Comparison of ENCODE assay signal across 8 mouse cellular contexts in the genomic region with DNA sequence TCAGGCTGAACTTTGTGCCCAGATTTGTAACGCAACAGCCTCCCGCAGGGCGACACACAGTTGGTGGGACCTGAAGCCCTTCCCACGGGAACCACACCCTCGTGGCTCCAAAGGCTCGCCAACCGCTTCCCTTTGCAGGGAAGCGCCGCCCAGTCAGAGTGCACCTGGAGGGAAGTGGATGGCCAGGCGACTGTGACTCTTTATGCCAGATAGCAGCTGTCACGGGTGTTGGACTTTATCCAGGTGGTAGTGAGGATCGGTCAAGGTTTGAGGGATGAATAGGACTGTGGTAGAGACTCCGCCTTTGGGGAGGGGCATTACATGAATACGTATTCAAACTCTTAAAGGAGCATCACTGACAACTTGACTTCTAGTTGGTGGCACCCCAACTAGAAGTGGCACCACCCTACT. TPM values are rescaled to one million over a fixed set of nuclear protein-coding genes. Genes with fewer than 3 reads are reported as not detected.
DNase-seq lines count a peak whose midpoint lies in the region; ATAC-seq lines count a peak whose summit lies in the region.

No protein-coding gene starts in this region.

- H3K27ac ChIP-seq in heart, embryonic 12.5 days (ENCODE audit: poor library complexity, severe bottlenecking), result no peak overlapping the region
- no peak overlapping the region for H3K27ac ChIP-seq in kidney, embryonic 16.5 days (ENCODE audit: low read length)
- H3K27ac ChIP-seq in lung, embryonic 16.5 days (ENCODE audit: low read length), result no peak overlapping the region

- H3K27me3 ChIP-seq in heart, embryonic 12.5 days (replicated peaks), result peaks cover 15% of the 10 kb centered on the region
- peaks cover 13% of the 10 kb centered on the region for H3K27me3 ChIP-seq in kidney, embryonic 16.5 days (ENCODE audit: insufficient read depth, low read length)
- no peaks in the 10 kb centered on the region; the same call in 1 of the 2 replicates for H3K27me3 ChIP-seq in lung, embryonic 16.5 days (ENCODE audit: control insufficient read depth, insufficient read depth, low read depth, low read length)
- no peaks in the 10 kb centered on the region; the same call in 1 of the 2 replicates for H3K27me3 ChIP-seq in splenic B cell, adult 2 months (ENCODE audit: control insufficient read depth, insufficient read depth, low read length, poor library complexity, severe bottlenecking)

- peaks cover 33% of the 10 kb centered on the region for H3K36me3 ChIP-seq in heart, embryonic 12.5 days
- H3K36me3 ChIP-seq in kidney, embryonic 16.5 days (ENCODE audit: insufficient read depth, low read length), result peaks cover 19% of the 10 kb centered on the region
- peaks cover 20% of the 10 kb centered on the region for H3K36me3 ChIP-seq in lung, embryonic 16.5 days (ENCODE audit: control insufficient read depth, insufficient read depth, low read length)
- peaks cover 7% of the 10 kb centered on the region for H3K36me3 ChIP-seq in splenic B cell, adult 2 months (ENCODE audit: control insufficient read depth, insufficient read depth, low read length, poor library complexity, severe bottlenecking)

- DNase-seq in urinary bladder, postnatal 14 days (ENCODE audit: low spot score), result peak; percentile 57
- no peak for DNase-seq in urinary bladder, postnatal 10 days (ENCODE audit: low spot score)
- peak; percentile 91 for DNase-seq in cerebellum, adult 9-11 months
- peak; percentile 58 for DNase-seq in splenic B cell, adult 2 months (ENCODE audit: low read depth, low spot score)
- DNase-seq in urinary bladder, postnatal 25 days (ENCODE audit: low spot score), result no peak

- H3K4me3 ChIP-seq in heart, embryonic 12.5 days, result peak overlapping the region; percentile 80
- peak overlapping the region; percentile 62 for H3K4me3 ChIP-seq in kidney, embryonic 16.5 days (ENCODE audit: low read length)
- H3K4me3 ChIP-seq in lung, embryonic 16.5 days (ENCODE audit: low read length), result peak overlapping the region; percentile 80

- no peak overlapping the region for H3K9ac ChIP-seq in heart, embryonic 12.5 days
- H3K9ac ChIP-seq in kidney, embryonic 16.5 days (replicated peaks; ENCODE audit: low read length), result no peak overlapping the region
- peak overlapping the region; percentile 88; the same call in 1 of the 2 replicates for H3K9ac ChIP-seq in lung, embryonic 16.5 days (ENCODE audit: low read length)

- WGBS in heart, embryonic 12.5 days, result 14% methylated on average over 14 of the region's 14 CpGs
- WGBS in kidney, embryonic 16.5 days, result 5% methylated on average over 14 of the region's 14 CpGs
- 18% methylated on average over 14 of the region's 14 CpGs for WGBS in lung, embryonic 16.5 days

- no peak for ATAC-seq in heart, embryonic 12.5 days (ENCODE audit: insufficient number of reproducible peaks, low FRiP score)
- peak; percentile 20 for ATAC-seq in kidney, embryonic 16.5 days (ENCODE audit: low FRiP score, low TSS enrichment)
- no peak for ATAC-seq in lung, embryonic 16.5 days (ENCODE audit: low read depth)

- peak overlapping the region; percentile 98 for H3K4me2 ChIP-seq in heart, embryonic 12.5 days
- H3K4me2 ChIP-seq in kidney, embryonic 16.5 days (replicated peaks; ENCODE audit: low read depth, low read length), result peak overlapping the region; percentile 92
- H3K4me2 ChIP-seq in lung, embryonic 16.5 days (ENCODE audit: low read depth, low read length), result peak overlapping the region; percentile 97

- H3K4me1 ChIP-seq in heart, embryonic 12.5 days (replicated peaks), result peaks cover 29% of the 10 kb centered on the region
- peaks cover 27% of the 10 kb centered on the region for H3K4me1 ChIP-seq in kidney, embryonic 16.5 days (ENCODE audit: insufficient read depth, low read length)
- H3K4me1 ChIP-seq in lung, embryonic 16.5 days (replicated peaks; ENCODE audit: control insufficient read depth, insufficient read depth, low read length), result peaks cover 27% of the 10 kb centered on the region

- no peaks in the 10 kb centered on the region for H3K9me3 ChIP-seq in heart, embryonic 12.5 days (replicated peaks)
- no peaks in the 10 kb centered on the region for H3K9me3 ChIP-seq in kidney, embryonic 16.5 days (ENCODE audit: low read length)
- no peaks in the 10 kb centered on the region for H3K9me3 ChIP-seq in lung, embryonic 16.5 days (ENCODE audit: control insufficient read depth, low read length)

RNA-seq across cellular contexts. Expression of gene Leng9, which starts 0.6 kb away (rescaled TPM):
- 2.3 and 2.5 TPM in 2 replicates for polyA plus RNA-seq in heart, embryonic 12.5 days (2016; fragmentation: Nextera tagmentation; extraction: Ambion mirVana)
- polyA plus RNA-seq in kidney, embryonic 16.5 days (2015; fragmentation: Nextera tagmentation; extraction: Ambion mirVana), result 3.6 and 4.3 TPM in 2 replicates
- 5.0 and 5.5 TPM in 2 replicates for polyA plus RNA-seq in lung, embryonic 16.5 days (2015; fragmentation: Nextera tagmentation; extraction: Ambion mirVana)

RNA-seq across cellular contexts. Expression of gene Cdc42ep5, which starts 13.8 kb away (rescaled TPM):
- 25.2 and 30.1 TPM in 2 replicates for polyA plus RNA-seq in heart, embryonic 12.5 days (2016; fragmentation: Nextera tagmentation; extraction: Ambion mirVana)
- 36.5 and 43.2 TPM in 2 replicates for polyA plus RNA-seq in kidney, embryonic 16.5 days (2015; fragmentation: Nextera tagmentation; extraction: Ambion mirVana)
- 46.2 and 49.2 TPM in 2 replicates for polyA plus RNA-seq in lung, embryonic 16.5 days (2015; fragmentation: Nextera tagmentation; extraction: Ambion mirVana)

RNA-seq across cellular contexts. Expression of gene Leng8, which starts 14.0 kb away (rescaled TPM):
- 77.6 and 79.2 TPM in 2 replicates for polyA plus RNA-seq in heart, embryonic 12.5 days (2016; fragmentation: Nextera tagmentation; extraction: Ambion mirVana)
- polyA plus RNA-seq in kidney, embryonic 16.5 days (2015; fragmentation: Nextera tagmentation; extraction: Ambion mirVana), result 59.7 and 74.2 TPM in 2 replicates
- 54.0 and 56.1 TPM in 2 replicates for polyA plus RNA-seq in lung, embryonic 16.5 days (2015; fragmentation: Nextera tagmentation; extraction: Ambion mirVana)

RNA-seq across cellular contexts. Expression of gene Ttyh1, which starts 31.6 kb away (rescaled TPM):
- polyA plus RNA-seq in heart, embryonic 12.5 days (2016; fragmentation: Nextera tagmentation; extraction: Ambion mirVana), result 0.65 and 0.97 TPM in 2 replicates
- polyA plus RNA-seq in kidney, embryonic 16.5 days (2015; fragmentation: Nextera tagmentation; extraction: Ambion mirVana), result 2.4 and 2.7 TPM in 2 replicates
- polyA plus RNA-seq in lung, embryonic 16.5 days (2015; fragmentation: Nextera tagmentation; extraction: Ambion mirVana), result 2.1 and 2.9 TPM in 2 replicates

Comparison
In these comparisons a context has a peak if more than half of its experiments do, and no peak if none do; other contexts are left out.
1. DNase-seq: peak in urinary bladder, postnatal 14 days (single experiment), cerebellum, adult 9-11 months (single experiment) and splenic B cell, adult 2 months (single experiment); none in urinary bladder, postnatal 10 days (single experiment) and urinary bladder, postnatal 25 days (single experiment).
2. Peak in every context shown above with its lines, with median percentiles within 50 percentile points of each other: H3K4me2 ChIP-seq and H3K4me3 ChIP-seq.